Mouse (Mus musculus) stomach, embryonic 16.5 days (tissue): Measurements from ENCODE around the gene Exoc6. TPM values are rescaled to one million over a fixed set of nuclear protein-coding genes. Genes with fewer than 3 reads are reported as not detected.

Experiments used
- ATAC-seq: fragments of 200-750 bp; cut with Nextera tagmentation; 2 replicates; pipeline ENCODE4 v1.8.0; 2017; ENCODE audit warnings: moderate number of reproducible peaks, moderate TSS enrichment; ENCODE audit not compliant: insufficient read depth, low FRiP score
- H3K27ac ChIP-seq: fragments of 300-500 bp; sonication (generic); 2 replicates; pipeline ENCODE4 v1.5.1; 2014; ENCODE audit warnings: low read length
- H3K27me3 ChIP-seq: fragments of 300-500 bp; sonication (generic); 2 replicates; pipeline ENCODE4 v1.6.1; 2014; ENCODE audit warnings: low read length, control low read depth, mixed read lengths; ENCODE audit not compliant: control insufficient read depth, insufficient read depth
- H3K36me3 ChIP-seq: fragments of 300-500 bp; sonication (generic); 2 replicates; pipeline ENCODE4 v1.6.1; 2014; ENCODE audit warnings: low read length; ENCODE audit not compliant: control insufficient read depth, insufficient read depth
- H3K4me1 ChIP-seq: fragments of 300-500 bp; sonication (generic); 2 replicates; pipeline ENCODE4 v1.6.1; 2014; ENCODE audit warnings: low read length, control low read depth, mixed read lengths; ENCODE audit not compliant: control insufficient read depth, insufficient read depth
- H3K4me2 ChIP-seq: fragments of 300-500 bp; sonication (generic); 2 replicates; pipeline ENCODE4 v1.6.1; 2014; ENCODE audit warnings: low read depth, low read length, mixed read lengths
- H3K4me3 ChIP-seq: fragments of 300-500 bp; sonication (generic); replicated peaks from 2 replicates; pipeline ENCODE4 v1.5.1; 2014; ENCODE audit warnings: mild to moderate bottlenecking, low read length
- H3K9ac ChIP-seq: fragments of 300-500 bp; sonication (generic); 2 replicates; pipeline ENCODE4 v1.6.1; 2014; ENCODE audit warnings: low read length
- H3K9me3 ChIP-seq: fragments of 300-500 bp; sonication (generic); replicated peaks from 2 replicates; pipeline ENCODE4 v1.6.1; 2016; ENCODE audit warnings: low read length, control low read depth; ENCODE audit not compliant: control insufficient read depth
- WGBS: fragments of 180-500 bp; shearing (Covaris S2); extraction: QIAGEN DNeasy Blood & Tissue Kit; methylation state at CpG from one replicate; pipeline ENCODE4 v1.1.7; 2014; 5-methylcytosine and 5-hydroxymethylcytosine counted together
- polyA plus RNA-seq: library from polyadenylated mRNA; unstranded; fragments of >200 nt; fragmentation: Nextera tagmentation; extraction: Ambion mirVana; gene quantifications from 2 replicates; pipeline ENCODE4 v1.2.1, GENCODE M21; 2015

The Exoc6 gene
- polyA plus RNA-seq, 1 experiment from 2014 or later, result 14.6 TPM

- ATAC-seq, result no peak
- Histone ChIP-seq H3K9ac (no peak overlapping the region), H3K9me3 (no peaks in the 10 kb centered on the region), H3K4me3 (no peak overlapping the region), H3K36me3 (no peaks in the 10 kb centered on the region), H3K4me1 (peaks cover 6% of the 10 kb centered on the region; the same call in 1 of the 2 replicates), H3K27ac (no peak overlapping the region), H3K4me2 (no peak overlapping the region), H3K27me3 (no peaks in the 10 kb centered on the region)
- WGBS, result 44% methylated on average over 8 of the region's 8 CpGs
These were observed 35.5 kb downstream of the Exoc6 start for GRCm38 (mm10) chr19:37585684-37586083.

DNA sequence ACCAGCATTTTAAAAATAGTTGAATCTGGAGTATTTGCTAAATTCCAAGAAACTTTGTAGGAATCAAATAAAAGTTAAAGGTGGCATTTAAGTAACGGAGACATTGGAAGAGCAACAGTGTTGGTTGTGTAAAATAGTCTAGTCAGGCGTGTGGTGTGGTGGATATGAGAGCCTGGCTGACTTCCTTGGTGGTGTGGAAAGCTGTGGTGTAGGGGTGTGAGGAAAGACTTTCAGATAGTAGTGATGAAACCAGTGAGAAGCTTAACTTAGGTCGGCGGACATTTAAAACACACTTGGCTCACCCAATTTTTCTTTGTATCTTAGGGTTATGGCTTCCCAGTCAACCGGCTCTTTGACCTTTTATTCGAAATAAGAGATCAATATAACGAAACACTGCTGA lies 40.3 kb downstream of the Exoc6 start:
- no peak for ATAC-seq
- no peak overlapping the region for H3K9ac ChIP-seq
- no peak overlapping the region for H3K4me2 ChIP-seq
- no peak overlapping the region for H3K27ac ChIP-seq
- H3K36me3 ChIP-seq, result no peaks in the 10 kb centered on the region
- no peaks in the 10 kb centered on the region for H3K9me3 ChIP-seq
- 92% methylated on average over 7 of the region's 7 CpGs for WGBS
- H3K4me1 ChIP-seq, result 0 out of 2 replicates have a peak, but pooled peaks cover 2% of the 10 kb centered on the region
- H3K27me3 ChIP-seq, result no peaks in the 10 kb centered on the region
- H3K4me3 ChIP-seq, result no peak overlapping the region

GRCm38 (mm10) chr19:37601968-37602848 lies 52.0 kb downstream of the Exoc6 start:
- Histone ChIP-seq H3K4me3 (0 out of 2 replicates have a peak overlapping the region, but pooled peaks have one; percentile 21), H3K36me3 (no peaks in the 10 kb centered on the region), H3K4me1 (no peaks in the 10 kb centered on the region), H3K27ac (no peak overlapping the region), H3K9ac (peak overlapping the region; percentile 34; the same call in 1 of the 2 replicates), H3K27me3 (no peaks in the 10 kb centered on the region), H3K9me3 (no peaks in the 10 kb centered on the region), H3K4me2 (peak overlapping the region; percentile 39)
- WGBS, result 32% methylated on average over 22 of the region's 22 CpGs
- no peak; the same call in 1 of the 2 replicates for ATAC-seq

DNA sequence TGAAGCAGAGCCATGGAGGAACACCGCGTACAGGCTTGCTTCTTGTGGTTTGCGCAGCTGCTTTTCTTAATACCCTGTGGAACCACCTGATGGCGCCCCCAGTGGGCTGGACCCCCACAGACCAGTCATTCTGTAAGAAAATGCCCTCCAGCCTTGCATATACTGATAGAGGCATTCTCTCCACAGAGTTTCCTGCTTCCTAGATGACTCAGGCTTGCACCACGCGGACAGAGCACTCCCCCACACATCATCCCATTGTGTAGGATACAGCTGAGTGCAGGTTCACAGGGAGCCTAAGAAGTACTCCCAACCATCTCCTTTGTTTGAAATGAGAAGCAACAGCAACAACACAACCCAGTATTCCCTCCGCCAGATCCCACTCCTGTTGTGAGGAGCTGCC lies 59.8 kb downstream of the Exoc6 start:
- Histone ChIP-seq H3K4me3 (no peak overlapping the region), H3K4me1 (no peaks in the 10 kb centered on the region), H3K27ac (no peak overlapping the region), H3K36me3 (no peaks in the 10 kb centered on the region), H3K27me3 (no peaks in the 10 kb centered on the region), H3K9me3 (no peaks in the 10 kb centered on the region), H3K4me2 (no peak overlapping the region), H3K9ac (no peak overlapping the region)
- WGBS, result 73% methylated on average over 7 of the region's 7 CpGs
- ATAC-seq, result no peak

GRCm38 (mm10) chr19:37612893-37613292 lies 62.7 kb downstream of the Exoc6 start:
- 77% methylated on average over 7 of the region's 7 CpGs for WGBS
- H3K27me3 ChIP-seq, result no peaks in the 10 kb centered on the region
- H3K9ac ChIP-seq, result no peak overlapping the region
- ATAC-seq, result no peak
- no peaks in the 10 kb centered on the region for H3K4me1 ChIP-seq
- no peak overlapping the region for H3K4me2 ChIP-seq
- no peak overlapping the region for H3K4me3 ChIP-seq
- no peaks in the 10 kb centered on the region for H3K9me3 ChIP-seq
- H3K36me3 ChIP-seq, result no peaks in the 10 kb centered on the region
- no peak overlapping the region for H3K27ac ChIP-seq

DNA sequence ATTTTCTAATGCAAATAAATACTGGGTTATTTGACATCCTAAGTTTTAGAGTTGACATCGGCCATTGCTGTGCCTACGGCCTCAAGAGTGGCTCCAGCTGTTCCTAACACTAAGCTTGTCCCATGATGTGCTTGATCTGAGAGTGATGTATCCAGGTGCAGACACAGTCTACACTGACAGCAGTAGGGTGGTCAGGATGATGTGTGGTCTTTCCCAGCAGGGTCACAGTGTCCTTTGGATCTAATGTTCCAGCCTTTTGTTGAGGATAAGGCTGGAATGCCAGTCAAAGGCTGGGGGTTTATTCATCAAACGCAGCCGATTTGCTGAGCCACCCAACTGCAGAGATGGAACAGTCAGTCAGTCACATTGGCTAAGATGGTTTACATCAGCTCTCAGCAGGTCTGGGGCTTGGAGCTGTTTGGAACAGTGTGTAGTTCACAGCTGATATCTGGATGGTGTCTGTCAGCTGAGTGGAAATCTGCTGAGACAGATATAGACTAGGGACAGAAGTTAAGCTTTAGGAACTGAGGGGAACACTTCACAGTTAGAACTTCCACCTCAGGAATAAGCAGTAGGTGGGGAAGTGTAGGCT lies 64.9 kb downstream of the Exoc6 start:
- Histone ChIP-seq H3K4me2 (no peak overlapping the region), H3K9ac (no peak overlapping the region), H3K9me3 (no peaks in the 10 kb centered on the region), H3K4me3 (no peak overlapping the region), H3K4me1 (no peaks in the 10 kb centered on the region), H3K36me3 (no peaks in the 10 kb centered on the region), H3K27me3 (no peaks in the 10 kb centered on the region), H3K27ac (no peak overlapping the region)
- ATAC-seq, result no peak
- WGBS, result 75% methylated on average over 4 of the region's 4 CpGs

DNA sequence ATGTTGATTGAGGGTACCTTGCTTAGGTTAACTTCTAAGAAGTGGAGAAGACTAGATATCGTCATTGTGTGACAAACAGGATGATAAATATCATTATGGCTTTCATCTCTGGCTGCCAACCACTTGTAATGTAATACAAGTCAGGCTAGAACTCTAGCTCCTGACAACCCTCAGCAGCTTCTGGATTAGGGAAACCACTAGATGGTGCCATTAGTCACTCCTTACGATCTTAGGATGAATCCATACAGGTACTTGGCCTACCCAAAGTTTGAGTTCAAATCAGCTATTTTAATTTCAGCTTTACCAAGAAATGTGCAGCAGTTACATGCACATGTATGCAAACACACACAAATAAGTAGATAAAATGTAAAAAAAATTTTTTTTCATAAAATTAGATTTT lies 97.8 kb downstream of the Exoc6 start:
- Histone ChIP-seq H3K9ac (no peak overlapping the region), H3K4me3 (no peak overlapping the region), H3K36me3 (no peaks in the 10 kb centered on the region), H3K27me3 (no peaks in the 10 kb centered on the region), H3K9me3 (no peaks in the 10 kb centered on the region), H3K27ac (no peak overlapping the region), H3K4me2 (no peak overlapping the region), H3K4me1 (no peaks in the 10 kb centered on the region; the same call in 1 of the 2 replicates)
- no peak for ATAC-seq
- 45% methylated on average over 2 of the region's 2 CpGs for WGBS

DNA sequence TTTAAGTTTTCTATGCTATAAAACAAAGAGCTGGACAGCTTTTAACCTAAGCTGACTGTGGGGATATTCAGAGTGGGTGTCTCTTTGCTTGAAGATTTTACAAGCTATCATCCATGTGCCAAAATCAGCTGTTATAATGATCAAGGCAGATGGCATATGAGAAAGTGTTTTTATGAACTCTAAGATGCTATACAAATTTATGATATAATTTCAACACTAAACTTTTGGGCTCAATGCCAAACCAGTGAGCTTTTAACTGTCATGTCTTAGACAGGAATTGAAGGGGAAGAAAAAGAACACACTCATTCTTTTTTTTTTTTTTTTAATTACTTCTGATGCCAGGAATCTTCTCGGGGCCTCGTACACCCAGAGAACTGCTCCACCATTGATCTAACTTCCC lies 100.3 kb downstream of the Exoc6 start:
- Histone ChIP-seq H3K9me3 (no peaks in the 10 kb centered on the region), H3K9ac (no peak overlapping the region), H3K4me1 (no peaks in the 10 kb centered on the region), H3K4me3 (no peak overlapping the region), H3K36me3 (no peaks in the 10 kb centered on the region), H3K4me2 (no peak overlapping the region), H3K27ac (no peak overlapping the region), H3K27me3 (no peaks in the 10 kb centered on the region)
- WGBS, result 67% methylated on average over 2 of the region's 2 CpGs
- ATAC-seq, result no peak

DNA sequence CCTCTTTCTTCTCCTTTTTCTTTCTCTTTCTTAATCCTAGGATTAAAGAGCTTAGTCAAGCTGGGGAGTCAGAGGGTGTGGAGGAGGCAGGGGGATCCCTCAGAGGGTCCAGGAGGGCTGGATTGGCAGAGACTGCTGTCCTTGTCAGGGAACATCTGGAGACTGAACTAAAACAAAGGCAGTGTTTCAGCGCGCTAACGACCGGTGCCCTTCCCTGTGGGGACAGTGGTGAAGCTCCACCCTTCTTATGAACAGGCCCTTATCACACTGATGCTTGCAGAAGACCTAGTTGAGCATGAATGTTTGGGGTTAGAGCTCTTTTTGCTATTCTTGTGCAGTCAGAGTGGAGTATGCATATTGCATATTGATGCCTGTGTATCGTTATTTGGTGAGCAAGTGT lies 103.8 kb downstream of the Exoc6 start:
- no peak overlapping the region for H3K4me2 ChIP-seq
- no peak for ATAC-seq
- 51% methylated on average over 5 of the region's 5 CpGs for WGBS

More for the DNA sequence above, 103.8 kb downstream of the Exoc6 start:
- H3K9ac ChIP-seq, result no peak overlapping the region
- H3K4me3 ChIP-seq, result no peak overlapping the region
- H3K4me1 ChIP-seq, result no peaks in the 10 kb centered on the region
- no peak overlapping the region for H3K27ac ChIP-seq
- no peaks in the 10 kb centered on the region for H3K27me3 ChIP-seq
- no peaks in the 10 kb centered on the region for H3K36me3 ChIP-seq
- H3K9me3 ChIP-seq, result no peaks in the 10 kb centered on the region
